Mouse (Mus musculus): ENCODE data around the gene Tmem167. TPM values are rescaled to one million over a fixed set of nuclear protein-coding genes. Genes with fewer than 3 reads are reported as not detected.

Gene Tmem167
- polyA plus RNA-seq, 1 experiment from 2014 or later: 65.6 TPM

GRCm38 (mm10) chr13:90111681-90112080, 22.8 kb downstream of the Tmem167 start:
- H3K9me3 ChIP-seq (ENCODE audit: control insufficient read depth, low read length): no peaks in the 10 kb centered on the region
- DNase-seq (ENCODE audit: low spot score): no peak
- ATAC-seq (replicated peaks; ENCODE audit: low FRiP score): no peak
- H3K4me2 ChIP-seq (ENCODE audit: low read depth, low read length, severe bottlenecking): no peak overlapping the region
- 81% methylated on average over 1 of the region's 1 CpGs for WGBS
- no peak overlapping the region for H3K27ac ChIP-seq (ENCODE audit: low read depth, low read length)
- no peak overlapping the region for H3K4me3 ChIP-seq (ENCODE audit: low read depth, low read length)
- no peaks in the 10 kb centered on the region for H3K27me3 ChIP-seq (ENCODE audit: control insufficient read depth, insufficient read depth, low read length)
- H3K36me3 ChIP-seq (ENCODE audit: control insufficient read depth, insufficient read depth, low read length): no peaks in the 10 kb centered on the region
- no peaks in the 10 kb centered on the region for H3K4me1 ChIP-seq (replicated peaks; ENCODE audit: control insufficient read depth, insufficient read depth, low read length)
- no peak overlapping the region for H3K9ac ChIP-seq (ENCODE audit: low read length)

- H3K27me3 ChIP-seq (ENCODE audit: control insufficient read depth, insufficient read depth, low read length): no peaks in the 10 kb centered on the region
- 71% methylated on average over 3 of the region's 3 CpGs for WGBS
- H3K4me3 ChIP-seq (ENCODE audit: low read depth, low read length): no peak overlapping the region
- no peaks in the 10 kb centered on the region for H3K9me3 ChIP-seq (ENCODE audit: control insufficient read depth, low read length)
- H3K9ac ChIP-seq (ENCODE audit: low read length): no peak overlapping the region
- DNase-seq (ENCODE audit: low spot score): no peak
- H3K4me2 ChIP-seq (ENCODE audit: low read depth, low read length, severe bottlenecking): no peak overlapping the region
- peak; percentile 42; the same call in 1 of the 2 replicates for ATAC-seq (replicated peaks; ENCODE audit: low FRiP score)
- no peak overlapping the region for H3K27ac ChIP-seq (ENCODE audit: low read depth, low read length)
- H3K4me1 ChIP-seq (replicated peaks; ENCODE audit: control insufficient read depth, insufficient read depth, low read length): no peaks in the 10 kb centered on the region
- no peaks in the 10 kb centered on the region for H3K36me3 ChIP-seq (ENCODE audit: control insufficient read depth, insufficient read depth, low read length)
Measured at GRCm38 (mm10) chr13:90136156-90136910, 47.4 kb downstream of the Tmem167 start.

- no peaks in the 10 kb centered on the region for H3K27me3 ChIP-seq (ENCODE audit: control insufficient read depth, insufficient read depth, low read length)
- WGBS: 94% methylated on average over 1 of the region's 1 CpGs
- no peak overlapping the region for H3K4me3 ChIP-seq (ENCODE audit: low read depth, low read length)
Measured at GRCm38 (mm10) chr13:90141681-90142080, 52.8 kb downstream of the Tmem167 start.

GRCm38 (mm10) chr13:90143245-90143644, 54.3 kb downstream of the Tmem167 start:
- no peak overlapping the region for H3K4me3 ChIP-seq (ENCODE audit: low read depth, low read length)
- DNase-seq (ENCODE audit: low spot score) (no peak), ATAC-seq (replicated peaks; ENCODE audit: low FRiP score) (peak; percentile 55; the same call in 1 of the 2 replicates)
- no peaks in the 10 kb centered on the region for H3K9me3 ChIP-seq (ENCODE audit: control insufficient read depth, low read length)
- no peak overlapping the region for H3K4me2 ChIP-seq (ENCODE audit: low read depth, low read length, severe bottlenecking)
- H3K27ac ChIP-seq (ENCODE audit: low read depth, low read length): no peak overlapping the region
- 19% methylated on average over 4 of the region's 4 CpGs for WGBS
- no peak overlapping the region for H3K9ac ChIP-seq (ENCODE audit: low read length)
- no peaks in the 10 kb centered on the region for H3K27me3 ChIP-seq (ENCODE audit: control insufficient read depth, insufficient read depth, low read length)
- H3K36me3 ChIP-seq (ENCODE audit: control insufficient read depth, insufficient read depth, low read length): no peaks in the 10 kb centered on the region
- peaks cover 2% of the 10 kb centered on the region; the same call in 1 of the 2 replicates for H3K4me1 ChIP-seq (replicated peaks; ENCODE audit: control insufficient read depth, insufficient read depth, low read length)

More at GRCm38 (mm10) chr13:90141681-90142080, 52.8 kb downstream of the Tmem167 start:
- no peak overlapping the region for H3K9ac ChIP-seq (ENCODE audit: low read length)
- H3K9me3 ChIP-seq (ENCODE audit: control insufficient read depth, low read length): no peaks in the 10 kb centered on the region
- peaks cover 2% of the 10 kb centered on the region; the same call in 1 of the 2 replicates for H3K4me1 ChIP-seq (replicated peaks; ENCODE audit: control insufficient read depth, insufficient read depth, low read length)
- H3K27ac ChIP-seq (ENCODE audit: low read depth, low read length): no peak overlapping the region
- H3K4me2 ChIP-seq (ENCODE audit: low read depth, low read length, severe bottlenecking): no peak overlapping the region
- no peaks in the 10 kb centered on the region for H3K36me3 ChIP-seq (ENCODE audit: control insufficient read depth, insufficient read depth, low read length)
- ATAC-seq (replicated peaks; ENCODE audit: low FRiP score): no peak
- DNase-seq (ENCODE audit: low spot score): no peak

- H3K4me3 ChIP-seq (ENCODE audit: low read depth, low read length): no peak overlapping the region
- ATAC-seq (replicated peaks; ENCODE audit: low FRiP score): no peak
Measured at GRCm38 (mm10) chr13:90151881-90152280, 63.0 kb downstream of the Tmem167 start.

GRCm38 (mm10) chr13:90152536-90153273, 63.8 kb downstream of the Tmem167 start:
- Histone ChIP-seq H3K27ac (ENCODE audit: low read depth, low read length) (peak overlapping the region; percentile 31; the same call in 1 of the 2 replicates), H3K36me3 (ENCODE audit: control insufficient read depth, insufficient read depth, low read length) (no peaks in the 10 kb centered on the region), H3K9me3 (ENCODE audit: control insufficient read depth, low read length) (no peaks in the 10 kb centered on the region), H3K27me3 (ENCODE audit: control insufficient read depth, insufficient read depth, low read length) (no peaks in the 10 kb centered on the region), H3K4me1 (replicated peaks; ENCODE audit: control insufficient read depth, insufficient read depth, low read length) (no peaks in the 10 kb centered on the region), H3K4me2 (ENCODE audit: low read depth, low read length, severe bottlenecking) (0 out of 2 replicates have a peak overlapping the region, but pooled peaks have one; percentile 26), H3K9ac (ENCODE audit: low read length) (no peak overlapping the region), H3K4me3 (ENCODE audit: low read depth, low read length) (no peak overlapping the region)
- ATAC-seq (replicated peaks; ENCODE audit: low FRiP score) (peak; percentile 81), DNase-seq (ENCODE audit: low spot score) (no peak)
- WGBS: 40% methylated on average over 7 of the region's 7 CpGs

More at GRCm38 (mm10) chr13:90151881-90152280, 63.0 kb downstream of the Tmem167 start:
- Histone ChIP-seq H3K9ac (ENCODE audit: low read length) (no peak overlapping the region), H3K9me3 (ENCODE audit: control insufficient read depth, low read length) (no peaks in the 10 kb centered on the region), H3K4me2 (ENCODE audit: low read depth, low read length, severe bottlenecking) (no peak overlapping the region), H3K27ac (ENCODE audit: low read depth, low read length) (no peak overlapping the region), H3K4me1 (replicated peaks; ENCODE audit: control insufficient read depth, insufficient read depth, low read length) (no peaks in the 10 kb centered on the region), H3K27me3 (ENCODE audit: control insufficient read depth, insufficient read depth, low read length) (no peaks in the 10 kb centered on the region), H3K36me3 (ENCODE audit: control insufficient read depth, insufficient read depth, low read length) (no peaks in the 10 kb centered on the region)
- no peak for DNase-seq (ENCODE audit: low spot score)

GRCm38 (mm10) chr13:90164147-90164546, 75.2 kb downstream of the Tmem167 start:
- DNase-seq (ENCODE audit: low spot score) (no peak), ATAC-seq (replicated peaks; ENCODE audit: low FRiP score) (no peak)
- Histone ChIP-seq H3K9ac (ENCODE audit: low read length) (no peak overlapping the region), H3K36me3 (ENCODE audit: control insufficient read depth, insufficient read depth, low read length) (no peaks in the 10 kb centered on the region), H3K4me2 (ENCODE audit: low read depth, low read length, severe bottlenecking) (no peak overlapping the region), H3K4me1 (replicated peaks; ENCODE audit: control insufficient read depth, insufficient read depth, low read length) (no peaks in the 10 kb centered on the region), H3K4me3 (ENCODE audit: low read depth, low read length) (no peak overlapping the region), H3K27me3 (ENCODE audit: control insufficient read depth, insufficient read depth, low read length) (no peaks in the 10 kb centered on the region), H3K9me3 (ENCODE audit: control insufficient read depth, low read length) (no peaks in the 10 kb centered on the region), H3K27ac (ENCODE audit: low read depth, low read length) (no peak overlapping the region)
- WGBS: 94% methylated on average over 2 of the region's 2 CpGs

GRCm38 (mm10) chr13:90167044-90167443, 78.1 kb downstream of the Tmem167 start:
- Histone ChIP-seq H3K4me1 (replicated peaks; ENCODE audit: control insufficient read depth, insufficient read depth, low read length) (peaks cover 5% of the 10 kb centered on the region; the same call in 1 of the 2 replicates), H3K9me3 (ENCODE audit: control insufficient read depth, low read length) (no peaks in the 10 kb centered on the region), H3K27ac (ENCODE audit: low read depth, low read length) (no peak overlapping the region), H3K4me2 (ENCODE audit: low read depth, low read length, severe bottlenecking) (no peak overlapping the region), H3K27me3 (ENCODE audit: control insufficient read depth, insufficient read depth, low read length) (no peaks in the 10 kb centered on the region), H3K36me3 (ENCODE audit: control insufficient read depth, insufficient read depth, low read length) (no peaks in the 10 kb centered on the region), H3K9ac (ENCODE audit: low read length) (no peak overlapping the region), H3K4me3 (ENCODE audit: low read depth, low read length) (no peak overlapping the region)
- ATAC-seq (replicated peaks; ENCODE audit: low FRiP score) (no peak), DNase-seq (ENCODE audit: low spot score) (no peak)
- 57% methylated on average over 3 of the region's 3 CpGs for WGBS
